Mouse (Mus musculus) cerebellum, adult (tissue): ENCODE measurements at regions not wholly inside any gene's neighbourhood (a gene's known extent, or its start where the extent isn't known, plus 50 kb on each side); places are given as distances from the start of the nearest gene placed in this dataset.
"Not testable (repeated sequence)": the region's sequence is repeated elsewhere in the genome, so short reads cannot be mapped to it uniquely, and the experiment has no call there.

Source experiments
- ATAC-seq: cut with Nextera tagmentation; 2 replicates; pipeline ENCODE4 v1.9.2; 2017; ENCODE audit warnings: mild to moderate bottlenecking, moderate library complexity, mixed read lengths; ENCODE audit not compliant: insufficient number of reproducible peaks, low FRiP score, low TSS enrichment

GRCm38 (mm10) chr10:19297669-19298068 is 58.7 kb upstream of the Olig3 start:
- no peak for ATAC-seq

- no peak for ATAC-seq
Measured at GRCm38 (mm10) chr10:19295388-19296013, 60.8 kb upstream of the Olig3 start.

DNA sequence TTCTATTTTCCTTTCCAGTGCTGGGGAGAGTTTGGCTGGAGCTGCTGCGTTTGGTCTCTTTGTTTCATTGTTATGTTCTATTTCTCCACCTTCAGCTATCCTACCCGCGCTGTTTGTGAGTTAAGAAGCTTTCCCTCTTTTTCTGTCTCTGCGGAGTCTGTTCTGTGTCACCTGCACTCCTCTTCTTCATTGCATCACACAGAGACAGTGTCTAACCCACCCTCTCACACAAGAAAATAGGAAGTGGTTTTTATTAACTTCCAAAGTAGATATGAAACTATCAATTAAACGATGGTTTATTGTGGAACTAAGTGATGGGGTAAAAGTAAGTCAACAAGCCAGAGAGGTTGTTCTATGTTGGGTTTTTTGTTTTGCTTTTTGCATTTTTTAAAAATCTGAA is 64.9 kb upstream of the Olig3 start:
- ATAC-seq = no peak

GRCm38 (mm10) chr10:19291039-19291438 is 65.3 kb upstream of the Olig3 start:
- not testable (repeated sequence) for ATAC-seq

DNA sequence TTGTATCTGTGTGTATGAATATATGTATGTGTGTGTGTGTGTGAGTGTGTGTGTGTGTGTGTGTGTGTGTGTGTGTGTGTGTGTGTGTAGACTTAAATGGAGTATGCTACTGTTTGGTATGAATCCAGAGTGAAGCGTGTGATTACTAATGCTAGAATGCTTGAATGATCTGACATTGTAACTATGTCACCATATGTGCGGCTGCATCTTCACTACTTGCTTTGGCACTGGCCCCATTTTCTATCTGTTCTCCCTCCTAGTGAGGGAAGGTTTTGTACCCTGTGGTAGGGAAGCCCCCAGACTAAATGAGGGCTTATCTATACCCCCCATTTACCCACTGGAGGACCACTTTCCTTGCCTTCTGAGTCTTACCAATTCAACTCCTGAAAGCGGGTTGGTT is 74.2 kb upstream of the Olig3 start:
- ATAC-seq = no peak

GRCm38 (mm10) chr10:19281021-19281420 is 75.3 kb upstream of the Olig3 start:
- no peak for ATAC-seq

- no peak for ATAC-seq
Measured at GRCm38 (mm10) chr10:19278189-19278842, 78.0 kb upstream of the Olig3 start.

DNA sequence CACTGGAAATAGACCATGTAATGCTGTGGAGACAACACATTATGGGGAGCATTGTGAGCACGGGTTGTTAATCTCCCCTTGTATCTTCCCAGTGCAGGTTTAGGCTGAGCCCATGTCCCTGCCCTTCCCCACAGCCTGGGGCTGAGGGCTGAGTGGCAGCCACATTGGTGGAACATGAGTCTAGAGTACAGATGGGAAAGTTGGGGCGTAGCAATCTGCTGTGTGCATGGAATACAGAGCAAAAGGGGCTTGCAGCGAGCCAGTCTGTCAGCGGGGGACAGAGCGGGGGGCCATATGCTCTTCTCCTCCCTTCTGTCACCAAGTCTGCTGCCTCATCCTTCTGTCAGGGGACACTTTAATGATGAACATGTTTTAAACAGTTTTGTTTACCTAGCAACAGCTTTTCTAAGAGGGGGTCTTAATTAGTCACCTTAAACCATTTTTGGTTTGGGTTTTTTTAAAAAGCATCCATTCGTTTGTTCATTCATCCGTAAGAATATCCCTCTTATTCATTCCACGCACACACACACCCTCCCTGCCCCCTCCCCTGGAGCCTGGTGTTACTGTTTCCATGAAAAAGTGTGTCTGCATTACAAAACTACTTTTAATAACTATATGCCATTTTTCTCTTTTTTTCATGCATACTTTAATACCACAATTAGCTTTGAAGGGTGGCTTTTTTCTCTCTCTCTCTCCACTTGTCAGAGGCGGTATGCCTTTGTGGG is 79.1 kb upstream of the Olig3 start:
- peak; percentile 52; the same call in 1 of the 2 replicates for ATAC-seq

DNA sequence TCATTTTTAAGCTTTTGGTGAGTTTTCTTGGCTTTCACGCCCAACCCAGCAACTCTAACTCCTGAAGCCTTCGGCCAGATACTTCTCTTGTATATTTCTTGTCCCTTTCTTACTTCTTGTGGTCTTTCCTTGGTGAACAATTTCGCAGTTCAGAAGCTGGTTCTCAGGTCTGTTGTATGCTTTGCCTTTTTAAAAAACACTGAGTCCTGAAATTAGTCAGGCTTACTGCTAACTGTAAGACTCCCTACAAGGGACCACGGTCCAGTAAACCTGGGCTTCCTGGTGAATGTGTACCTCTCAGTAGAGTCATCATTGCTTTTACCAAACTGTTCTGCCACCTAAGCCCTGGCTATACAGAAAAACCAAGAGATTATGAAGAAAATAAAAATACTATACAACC is 81.3 kb upstream of the Olig3 start:
- no peak for ATAC-seq

- ATAC-seq = no peak
Measured at GRCm38 (mm10) chr10:19269418-19269817, 86.9 kb upstream of the Olig3 start.

- no peak for ATAC-seq
Measured at GRCm38 (mm10) chr10:19268051-19268450, 88.3 kb upstream of the Olig3 start.

GRCm38 (mm10) chr10:19240102-19240759 is 116.1 kb upstream of the Olig3 start:
- ATAC-seq = peak; percentile 83; the same call in 1 of the 2 replicates

DNA sequence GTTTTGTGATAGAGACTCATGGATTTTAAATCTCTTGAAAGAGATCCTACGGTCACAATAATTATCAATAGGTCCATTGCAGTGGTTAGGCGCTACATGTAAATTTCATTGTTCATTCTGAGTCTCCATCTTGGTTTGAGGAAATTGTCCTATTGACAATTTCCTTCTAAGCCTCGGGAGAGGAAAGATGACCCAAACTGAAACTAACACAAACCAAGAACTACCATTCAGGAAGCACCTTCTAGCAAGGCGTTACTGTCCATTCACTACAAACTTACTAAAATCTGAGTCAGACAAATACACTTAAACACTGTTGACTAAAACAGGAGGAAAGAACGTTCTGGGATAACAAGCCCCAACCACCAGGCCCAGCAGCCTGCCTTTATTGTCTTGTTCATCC is 140.1 kb upstream of the Olig3 start:
- ATAC-seq = no peak

DNA sequence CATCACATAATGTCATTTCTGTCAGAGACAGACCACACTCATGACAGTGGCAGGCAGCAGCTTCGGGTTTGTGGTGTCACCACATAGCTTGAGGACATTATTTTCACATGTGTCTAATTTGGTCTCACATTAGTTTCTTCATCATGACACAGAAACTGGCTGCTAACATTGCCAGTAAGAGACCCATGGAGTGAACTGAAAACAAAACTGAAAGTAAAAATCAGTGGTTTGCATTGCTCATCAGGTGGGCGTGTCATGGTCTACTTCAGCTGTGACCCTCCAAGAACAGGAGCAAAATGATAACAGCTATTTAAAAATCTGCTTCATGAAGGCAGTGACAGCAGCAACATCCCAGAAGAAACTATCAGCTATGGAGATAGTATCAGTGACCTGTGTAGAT is 146.6 kb upstream of the Olig3 start:
- no peak for ATAC-seq

- no peak for ATAC-seq
Measured at GRCm38 (mm10) chr10:19208101-19208722, 148.1 kb upstream of the Olig3 start.

- ATAC-seq = no peak
Measured at GRCm38 (mm10) chr10:19207505-19207904, 148.8 kb upstream of the Olig3 start.

DNA sequence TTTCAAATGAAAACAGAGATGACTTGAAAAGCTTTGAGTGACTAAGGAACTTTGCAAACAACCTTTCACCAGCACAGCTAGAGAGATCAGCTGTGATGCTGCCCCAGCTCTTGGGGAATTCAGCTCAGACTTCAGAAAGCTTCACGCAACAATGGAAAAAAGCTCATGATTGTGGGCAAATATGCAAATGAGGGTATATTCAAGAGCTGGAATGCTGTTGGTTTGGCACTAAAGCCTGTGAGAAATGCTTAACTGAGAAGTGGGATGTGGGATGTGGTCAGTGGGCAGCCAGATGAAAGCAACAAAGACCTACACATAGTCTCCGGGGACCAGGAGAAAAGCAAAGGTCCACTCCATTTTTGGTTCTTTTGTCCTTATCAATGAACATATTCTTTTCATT is 156.0 kb upstream of the Olig3 start:
- ATAC-seq = no peak

- ATAC-seq = no peak
Measured at GRCm38 (mm10) chr10:19195676-19196075, 160.7 kb upstream of the Olig3 start.

DNA sequence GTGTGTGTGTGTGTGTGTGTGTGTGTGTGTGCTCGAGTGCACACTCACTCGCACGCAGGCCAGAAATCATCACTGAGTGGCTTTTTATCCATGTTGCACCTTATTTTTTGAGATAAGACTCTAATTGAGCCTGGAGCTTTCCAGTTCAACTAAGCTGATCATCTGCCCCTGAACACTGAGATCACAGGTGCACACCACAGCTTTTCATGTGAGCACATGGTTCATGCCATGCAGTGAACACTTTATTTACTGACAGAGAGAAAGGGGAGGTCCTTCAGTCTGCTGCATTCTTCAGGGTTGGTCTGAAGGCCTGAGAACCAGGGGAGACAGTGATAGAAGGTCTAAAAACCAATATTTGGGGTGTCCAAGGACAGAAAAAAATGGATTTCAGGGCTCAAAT is 161.7 kb upstream of the Olig3 start:
- no peak for ATAC-seq

DNA sequence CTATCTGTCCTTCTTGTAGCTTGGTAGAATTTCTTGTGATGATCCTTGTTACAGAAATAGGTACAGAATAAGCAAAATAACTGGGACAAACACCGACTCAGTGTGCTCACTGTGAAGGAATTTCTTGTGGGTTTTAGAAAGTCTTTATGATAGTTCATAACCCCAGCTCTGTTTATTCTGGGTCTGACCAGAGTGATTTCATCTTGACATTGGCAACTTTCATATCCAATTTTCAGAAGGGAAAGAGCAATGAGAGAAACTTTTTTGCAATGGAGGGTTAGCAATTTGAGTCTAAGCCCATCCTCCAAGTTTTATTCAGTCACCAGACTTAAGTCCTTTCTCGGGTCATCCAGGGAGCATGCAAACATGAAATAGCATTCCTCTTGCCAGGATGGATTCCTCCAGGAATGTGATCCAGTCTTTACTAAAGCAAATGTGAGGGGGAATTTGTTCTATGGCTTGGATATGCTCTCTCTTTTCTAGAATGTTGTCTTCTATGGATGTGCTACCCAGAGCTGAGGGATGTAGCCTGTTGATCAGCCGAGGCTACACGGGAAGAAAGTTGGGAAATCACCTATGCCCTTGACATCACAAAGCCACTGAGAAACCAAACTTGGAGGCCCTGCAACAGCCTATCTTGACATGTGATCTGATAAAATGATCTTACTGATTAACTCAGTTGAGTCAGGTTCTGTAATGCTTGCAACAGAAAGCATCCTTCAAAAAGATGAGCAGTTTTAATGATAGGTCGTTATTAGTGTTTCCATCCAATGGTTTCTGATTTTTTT is 163.2 kb upstream of the Olig3 start:
- ATAC-seq = no peak
